Mouse (Mus musculus) embryonic facial prominence, embryonic 10.5 days (tissue): ENCODE results near the gene Tec. TPM values are rescaled to one million over a fixed set of nuclear protein-coding genes. Genes with fewer than 3 reads are reported as not detected.

Source experiments
- DNase-seq: peaks from one replicate; pipeline ENCODE4 v3.0.0-alpha.2; 2017; ENCODE audit warnings: low spot score
- H3K27ac ChIP-seq: fragments of 300-500 bp; sonication (generic); replicated peaks from 2 replicates; pipeline ENCODE4 v1.5.1; 2016; ENCODE audit warnings: mild to moderate bottlenecking
- H3K27me3 ChIP-seq: fragments of 300-500 bp; sonication (generic); replicated peaks from 2 replicates; pipeline ENCODE4 v1.6.1; 2016; ENCODE audit warnings: low read depth, mild to moderate bottlenecking; ENCODE audit not compliant: poor library complexity, severe bottlenecking
- H3K36me3 ChIP-seq: fragments of 300-500 bp; sonication (generic); replicated peaks from 2 replicates; pipeline ENCODE4 v1.6.1; 2016; ENCODE audit warnings: mild to moderate bottlenecking, moderate library complexity
- H3K4me1 ChIP-seq: fragments of 300-500 bp; sonication (generic); 2 replicates; pipeline ENCODE4 v1.6.1; 2016
- H3K4me3 ChIP-seq: fragments of 300-500 bp; sonication (generic); 2 replicates; pipeline ENCODE4 v1.5.1; 2016; ENCODE audit warnings: mild to moderate bottlenecking, moderate library complexity
- H3K9me3 ChIP-seq: fragments of 300-500 bp; sonication (generic); 2 replicates; pipeline ENCODE4 v1.6.1; 2016; ENCODE audit warnings: mild to moderate bottlenecking
- WGBS: fragments of 180-500 bp; shearing (Covaris S2); methylation state at CpG from one replicate; pipeline ENCODE4 v1.1.7; 2016; 5-methylcytosine and 5-hydroxymethylcytosine counted together
- polyA plus RNA-seq: library from polyadenylated mRNA; unstranded; fragments of >200 nt; fragmentation: Nextera tagmentation; extraction: Ambion mirVana; gene quantifications from 2 replicates; pipeline ENCODE4 v1.2.1, GENCODE M21; 2016

Tec gene
- polyA plus RNA-seq, 1 experiment from 2014 or later, result 1.8 TPM

- no peaks in the 10 kb centered on the region for H3K27me3 ChIP-seq
- no peak overlapping the region for H3K4me3 ChIP-seq
- DNase-seq, result no peak
- no peaks in the 10 kb centered on the region for H3K9me3 ChIP-seq
- 88% methylated on average over 11 of the region's 11 CpGs for WGBS
- H3K4me1 ChIP-seq, result no peaks in the 10 kb centered on the region
- no peaks in the 10 kb centered on the region for H3K36me3 ChIP-seq
- H3K27ac ChIP-seq, result no peak overlapping the region
Observed at GRCm38 (mm10) chr5:72781776-72782175, 86.5 kb downstream of the Tec start.

GRCm38 (mm10) chr5:72776595-72776994 lies 91.7 kb downstream of the Tec start:
- Histone ChIP-seq H3K27me3 (no peaks in the 10 kb centered on the region), H3K27ac (no peak overlapping the region), H3K4me1 (no peaks in the 10 kb centered on the region), H3K36me3 (no peaks in the 10 kb centered on the region), H3K4me3 (no peak overlapping the region), H3K9me3 (no peaks in the 10 kb centered on the region)
- 90% methylated on average over 2 of the region's 2 CpGs for WGBS
- no peak for DNase-seq

DNA sequence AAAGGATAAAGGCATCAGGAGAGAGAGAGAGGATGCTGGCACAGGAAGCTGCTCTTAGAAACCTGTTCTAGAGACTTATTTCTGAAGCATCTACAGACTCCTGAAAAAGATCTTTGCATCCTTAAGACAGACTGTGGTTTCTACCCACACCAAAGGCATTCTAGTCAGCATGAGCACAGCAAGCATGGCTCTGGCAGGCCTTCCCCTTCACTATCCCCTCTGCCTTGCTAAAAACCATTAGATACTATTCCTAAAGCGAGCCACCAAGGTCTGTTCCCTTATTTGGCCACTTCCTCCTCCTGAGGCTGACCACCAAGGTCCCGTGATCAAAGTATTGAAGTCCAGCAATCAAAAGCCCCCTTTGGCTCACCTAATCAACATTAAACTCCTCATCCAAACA lies 92.2 kb downstream of the Tec start:
- no peaks in the 10 kb centered on the region for H3K9me3 ChIP-seq
- no peak for DNase-seq
- H3K4me3 ChIP-seq, result no peak overlapping the region
- WGBS, result 75% methylated on average over 2 of the region's 2 CpGs
- H3K27me3 ChIP-seq, result no peaks in the 10 kb centered on the region
- no peaks in the 10 kb centered on the region for H3K36me3 ChIP-seq
- no peak overlapping the region for H3K27ac ChIP-seq
- peaks cover 3% of the 10 kb centered on the region; the same call in 1 of the 2 replicates for H3K4me1 ChIP-seq

DNA sequence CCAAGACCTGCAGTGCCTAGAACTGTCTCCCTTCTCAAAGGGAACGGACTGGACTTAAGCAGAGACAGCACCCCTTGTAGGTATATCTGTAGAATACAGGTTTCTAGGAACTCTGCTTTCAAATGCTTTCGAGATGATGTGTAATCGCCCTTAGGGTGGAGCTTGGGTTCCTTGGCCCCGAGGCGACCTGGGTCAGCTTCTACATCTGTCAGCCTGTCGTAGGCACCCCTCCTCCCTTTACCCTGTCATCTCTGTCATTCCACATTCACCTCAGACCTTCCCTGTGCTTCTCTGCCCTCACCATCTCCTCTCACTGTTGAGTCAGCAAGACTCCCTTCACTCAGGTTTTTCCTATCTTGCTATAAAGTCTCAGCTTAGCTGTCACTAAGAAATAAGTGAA lies 98.4 kb downstream of the Tec start:
- Histone ChIP-seq H3K9me3 (no peaks in the 10 kb centered on the region), H3K4me1 (peaks cover 3% of the 10 kb centered on the region; the same call in 1 of the 2 replicates), H3K27ac (no peak overlapping the region), H3K36me3 (no peaks in the 10 kb centered on the region), H3K27me3 (no peaks in the 10 kb centered on the region), H3K4me3 (no peak overlapping the region)
- no peak for DNase-seq
- 73% methylated on average over 6 of the region's 6 CpGs for WGBS

GRCm38 (mm10) chr5:72763546-72763945 lies 104.7 kb downstream of the Tec start:
- no peaks in the 10 kb centered on the region for H3K36me3 ChIP-seq
- WGBS, result 95% methylated on average over 5 of the region's 5 CpGs
- H3K27ac ChIP-seq, result no peak overlapping the region
- no peak for DNase-seq
- no peaks in the 10 kb centered on the region for H3K4me1 ChIP-seq
- H3K4me3 ChIP-seq, result no peak overlapping the region
- no peaks in the 10 kb centered on the region for H3K27me3 ChIP-seq
- no peaks in the 10 kb centered on the region for H3K9me3 ChIP-seq

GRCm38 (mm10) chr5:72763025-72763424 lies 105.3 kb downstream of the Tec start:
- H3K27me3 ChIP-seq, result no peaks in the 10 kb centered on the region
- no peak overlapping the region for H3K4me3 ChIP-seq
- H3K9me3 ChIP-seq, result no peaks in the 10 kb centered on the region
- DNase-seq, result no peak
- no peak overlapping the region for H3K27ac ChIP-seq
- H3K4me1 ChIP-seq, result no peaks in the 10 kb centered on the region
- no peaks in the 10 kb centered on the region for H3K36me3 ChIP-seq
- WGBS, result 82% methylated on average over 3 of the region's 3 CpGs

GRCm38 (mm10) chr5:72761758-72762157 lies 106.5 kb downstream of the Tec start:
- Histone ChIP-seq H3K36me3 (no peaks in the 10 kb centered on the region), H3K4me3 (no peak overlapping the region), H3K27ac (no peak overlapping the region), H3K9me3 (no peaks in the 10 kb centered on the region), H3K4me1 (no peaks in the 10 kb centered on the region), H3K27me3 (no peaks in the 10 kb centered on the region)
- 87% methylated on average over 5 of the region's 5 CpGs for WGBS
- DNase-seq, result no peak

DNA sequence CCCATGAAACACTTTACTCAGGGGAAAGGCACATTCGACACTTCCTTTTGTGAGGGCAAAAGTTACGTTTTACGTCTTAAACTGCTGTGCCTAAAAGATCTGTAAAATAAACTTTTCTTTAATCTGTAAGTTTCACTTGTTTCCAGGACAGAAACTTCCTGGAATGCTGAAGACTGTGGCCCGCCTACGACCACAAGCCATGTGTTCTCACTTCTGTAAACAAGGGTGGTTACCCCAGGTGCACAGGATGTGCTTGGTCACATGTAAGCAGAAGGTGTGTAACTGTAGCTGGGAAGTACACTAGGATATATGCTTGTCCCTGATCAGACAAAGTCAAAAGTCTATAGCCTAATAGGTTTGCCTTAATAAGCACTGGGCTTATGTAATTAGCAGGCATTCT lies 107.0 kb downstream of the Tec start:
- WGBS, result 84% methylated on average over 5 of the region's 5 CpGs

DNA sequence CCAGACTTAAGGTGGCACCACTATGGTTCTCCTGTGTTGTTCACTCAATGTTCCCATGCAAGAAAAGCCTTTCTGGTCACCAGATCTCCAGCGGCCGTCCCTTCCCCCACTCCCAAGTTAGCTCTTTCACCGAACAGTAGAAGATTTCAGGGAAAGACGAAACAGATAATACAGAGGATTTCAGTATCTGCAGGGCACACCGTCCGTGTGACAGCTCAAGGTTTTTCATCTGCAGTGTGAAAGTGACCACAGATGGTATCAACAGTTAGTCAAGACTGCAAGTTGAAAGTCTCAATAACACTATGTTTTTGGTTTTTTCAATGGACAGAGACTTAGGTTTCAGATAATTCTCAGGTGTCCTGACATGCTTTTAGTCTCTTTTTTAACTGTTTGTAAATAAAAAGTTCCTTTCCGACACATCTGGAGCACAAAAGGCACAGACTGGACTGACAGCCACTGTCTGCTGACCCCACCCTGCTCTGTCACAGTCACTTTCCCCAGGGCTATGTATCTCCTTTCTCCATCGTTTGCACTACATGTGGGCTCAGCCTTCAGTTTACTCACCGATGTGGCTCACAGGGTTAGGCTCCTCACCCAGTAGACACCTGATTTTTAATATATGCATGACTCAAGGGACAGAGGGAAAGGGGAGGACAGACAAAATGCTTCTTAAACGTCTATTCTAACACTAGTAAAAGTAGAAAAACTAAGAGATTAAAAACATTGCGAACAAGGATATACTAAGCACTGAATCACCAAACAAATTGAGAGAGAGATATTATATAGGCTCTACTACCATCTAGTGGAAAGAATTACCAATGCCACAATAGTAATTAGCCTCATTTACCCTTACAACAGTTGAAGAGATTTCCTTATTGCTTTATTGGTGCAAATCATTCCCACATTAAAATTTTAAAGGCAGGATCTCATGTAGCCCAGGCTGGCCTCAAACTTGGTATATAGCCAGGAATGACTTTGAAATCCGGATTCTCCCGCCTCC lies 109.1 kb downstream of the Tec start:
- Histone ChIP-seq H3K4me1 (no peaks in the 10 kb centered on the region), H3K27me3 (no peaks in the 10 kb centered on the region), H3K4me3 (no peak overlapping the region), H3K27ac (no peak overlapping the region), H3K36me3 (no peaks in the 10 kb centered on the region), H3K9me3 (no peaks in the 10 kb centered on the region)
- 74% methylated on average over 13 of the region's 13 CpGs for WGBS
- DNase-seq, result no peak

More for the DNA sequence above, 107.0 kb downstream of the Tec start:
- DNase-seq, result no peak
- no peaks in the 10 kb centered on the region for H3K9me3 ChIP-seq
- H3K4me1 ChIP-seq, result no peaks in the 10 kb centered on the region
- H3K36me3 ChIP-seq, result no peaks in the 10 kb centered on the region
- no peaks in the 10 kb centered on the region for H3K27me3 ChIP-seq
- no peak overlapping the region for H3K4me3 ChIP-seq
- H3K27ac ChIP-seq, result no peak overlapping the region

DNA sequence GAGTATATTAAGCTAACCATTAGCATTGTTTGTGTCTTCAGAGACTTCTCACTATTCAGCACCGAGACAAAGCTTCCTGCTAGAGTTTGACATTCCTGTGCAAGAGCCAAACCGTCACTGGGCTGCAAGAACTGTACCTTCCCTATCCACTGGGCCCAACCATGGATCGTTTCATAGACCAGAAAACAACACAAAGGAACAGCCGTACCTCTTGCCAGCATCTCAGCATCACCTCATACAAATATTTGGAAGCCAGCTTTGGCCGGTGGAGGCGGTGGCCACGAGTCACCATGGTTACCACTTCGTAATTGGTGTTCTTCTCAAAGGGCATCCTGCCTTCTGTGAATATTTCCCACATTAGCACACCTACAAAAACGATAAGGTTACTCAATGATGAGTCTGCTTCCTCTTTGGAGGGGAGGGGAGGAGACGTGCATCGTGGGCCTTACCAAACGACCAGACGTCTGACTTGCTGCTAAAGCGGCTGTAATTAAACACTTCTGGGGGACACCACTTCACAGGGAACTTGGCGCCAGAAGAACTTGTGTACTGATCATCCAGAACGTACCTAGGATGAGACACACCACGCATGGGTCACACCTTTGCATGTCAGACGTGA lies 111.0 kb downstream of the Tec start:
- 85% methylated on average over 18 of the region's 18 CpGs for WGBS
- DNase-seq, result no peak

DNA sequence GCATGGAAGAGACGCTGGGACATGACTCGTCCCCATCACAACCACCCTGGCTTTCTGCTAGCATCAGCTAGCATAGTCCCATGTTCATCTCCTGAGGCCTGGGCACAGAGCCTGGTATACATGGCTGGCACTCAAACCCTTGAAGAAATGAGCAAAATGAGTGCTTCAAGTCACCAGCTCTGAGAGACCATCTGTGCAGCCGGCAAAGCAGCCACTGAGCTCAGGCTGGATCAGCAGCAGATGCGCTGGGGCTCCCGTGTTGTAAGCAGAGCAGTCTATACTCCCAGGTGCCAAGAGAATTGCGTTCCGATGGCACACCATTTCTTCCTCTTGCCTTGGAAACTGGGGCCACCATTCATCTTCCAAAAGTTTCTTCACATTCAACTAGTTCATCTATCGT lies 112.3 kb downstream of the Tec start:
- Histone ChIP-seq H3K9me3 (no peaks in the 10 kb centered on the region), H3K27ac (no peak overlapping the region), H3K4me3 (no peak overlapping the region), H3K27me3 (no peaks in the 10 kb centered on the region), H3K36me3 (no peaks in the 10 kb centered on the region), H3K4me1 (no peaks in the 10 kb centered on the region)
- no peak for DNase-seq
- WGBS, result 88% methylated on average over 8 of the region's 8 CpGs

More for the DNA sequence above, 111.0 kb downstream of the Tec start:
- Histone ChIP-seq H3K4me1 (no peaks in the 10 kb centered on the region), H3K27me3 (no peaks in the 10 kb centered on the region), H3K9me3 (no peaks in the 10 kb centered on the region), H3K4me3 (no peak overlapping the region), H3K36me3 (no peaks in the 10 kb centered on the region), H3K27ac (no peak overlapping the region)

- DNase-seq, result no peak
- H3K9me3 ChIP-seq, result no peaks in the 10 kb centered on the region
- no peaks in the 10 kb centered on the region for H3K4me1 ChIP-seq
- no peak overlapping the region for H3K27ac ChIP-seq
- H3K27me3 ChIP-seq, result no peaks in the 10 kb centered on the region
- no peaks in the 10 kb centered on the region for H3K36me3 ChIP-seq
- WGBS, result 80% methylated on average over 2 of the region's 2 CpGs
- H3K4me3 ChIP-seq, result no peak overlapping the region
Observed at GRCm38 (mm10) chr5:72755035-72755434, 113.2 kb downstream of the Tec start.

GRCm38 (mm10) chr5:72752585-72752984 lies 115.7 kb downstream of the Tec start, which contains the start of gene Txk:
Txk (minus strand) TSS chr5:72752777.
- no peaks in the 10 kb centered on the region for H3K36me3 ChIP-seq
- no peaks in the 10 kb centered on the region for H3K27me3 ChIP-seq
- no peaks in the 10 kb centered on the region for H3K9me3 ChIP-seq
- no peak within 1 kb of the TSS for H3K4me3 ChIP-seq
- H3K4me1 ChIP-seq, result 0 out of 2 replicates have a peak, but pooled peaks cover 3% of the 10 kb centered on the region
- no peak within 1 kb of the TSS for H3K27ac ChIP-seq
- WGBS, result 87% methylated on average over 5 of the region's 5 CpGs
- DNase-seq, result no peak
